Mouse (Mus musculus) skeletal muscle tissue, adult 2 months (tissue): ENCODE data around the gene Ttc24.
A peak's percentile ranks its signal among the peaks of the same experiment; 100 is the strongest.

Experiments used
- DNase-seq: peaks from one replicate; pipeline ENCODE4 v3.0.0-alpha.2; 2012; ENCODE audit warnings: low read depth, low spot score

Gene Ttc24

DNA sequence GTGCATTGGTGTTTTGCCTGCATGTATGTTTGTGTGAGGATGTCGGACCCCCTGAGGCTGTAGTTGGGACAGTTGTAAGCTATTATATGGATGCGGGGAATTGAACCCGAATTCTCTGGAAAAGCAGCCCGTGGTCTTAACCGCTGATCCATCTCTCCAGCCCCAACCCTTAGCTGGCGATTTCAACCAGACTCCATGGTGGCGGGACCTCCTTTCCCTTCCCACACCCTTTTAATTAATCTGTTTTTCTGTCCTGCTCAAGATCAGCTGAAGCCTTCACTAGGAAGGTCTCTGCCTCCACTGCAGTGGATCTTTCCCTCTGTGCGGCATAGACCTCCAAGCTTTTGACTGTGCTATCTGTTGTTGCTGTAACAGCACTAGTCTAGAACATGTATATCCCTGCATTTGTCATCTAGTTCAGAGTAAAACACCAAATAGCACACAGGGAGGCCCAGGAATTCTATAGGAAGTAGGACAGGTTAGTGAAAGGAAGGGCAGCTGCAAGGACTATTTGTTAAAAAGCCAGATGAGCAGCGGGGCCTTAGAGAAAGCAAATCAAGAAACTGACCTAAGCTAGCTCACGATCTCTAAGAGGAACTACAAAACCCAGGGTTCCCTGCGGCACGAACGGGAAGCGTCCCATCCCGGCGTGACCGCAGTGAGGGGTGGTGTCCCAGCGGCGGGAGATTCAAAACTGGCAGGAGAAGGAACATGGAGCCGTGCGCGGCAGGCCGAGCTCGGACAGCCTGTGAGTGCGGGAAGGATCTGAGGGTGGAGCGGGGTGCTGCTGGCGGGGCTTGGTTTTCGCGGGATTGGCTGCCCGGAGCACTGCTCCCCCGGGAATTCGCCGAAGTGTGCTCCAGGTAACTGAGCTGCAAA, 3.5 kb upstream of the Ttc24 start, which contains the start of gene Iqgap3:
Gene Iqgap3, plus strand, starts transcription at position 627 of the 879 bp plus-strand sequence.
- DNase-seq = peak; percentile 91

DNA sequence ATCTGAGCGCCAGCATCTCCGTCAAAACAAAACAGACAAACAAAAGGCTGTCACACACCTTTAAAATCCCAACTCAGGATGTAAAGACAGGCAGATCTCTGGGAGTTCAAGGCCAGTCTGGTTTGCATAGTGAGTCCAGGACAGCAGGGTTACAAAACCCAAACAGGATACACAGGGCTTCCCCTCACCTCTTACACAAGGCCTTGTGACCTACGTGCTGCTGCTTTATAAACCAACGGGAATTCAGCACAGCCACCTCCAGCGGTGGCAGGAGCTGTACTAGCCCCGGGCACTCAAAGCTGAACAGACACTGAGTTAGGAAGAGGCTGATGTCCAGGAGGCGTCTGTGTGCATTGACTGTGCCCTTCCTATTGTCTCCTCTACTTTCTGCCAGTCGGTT, 663 bp downstream of the Ttc24 start:
- no peak for DNase-seq

DNA sequence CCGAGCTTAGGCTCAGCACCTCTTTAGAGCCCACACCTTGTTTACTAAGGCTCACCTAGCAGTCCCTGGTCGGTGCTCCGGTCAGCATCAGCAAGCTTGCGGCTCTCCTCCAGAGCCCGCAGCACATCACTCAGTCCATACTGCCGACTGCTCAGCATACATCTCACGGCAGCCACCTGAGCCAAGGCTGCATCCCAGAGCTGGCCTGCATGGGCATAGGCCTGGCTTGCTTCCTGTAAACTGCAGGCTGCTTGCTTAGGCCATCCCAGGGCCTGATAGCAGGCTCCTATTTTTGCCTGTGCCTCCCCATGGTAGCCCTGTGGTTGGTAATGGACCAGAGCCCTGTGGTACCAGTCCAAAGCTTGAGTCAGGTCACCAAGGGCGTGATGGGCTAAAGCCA, 3.3 kb downstream of the Ttc24 start:
- no peak for DNase-seq

DNA sequence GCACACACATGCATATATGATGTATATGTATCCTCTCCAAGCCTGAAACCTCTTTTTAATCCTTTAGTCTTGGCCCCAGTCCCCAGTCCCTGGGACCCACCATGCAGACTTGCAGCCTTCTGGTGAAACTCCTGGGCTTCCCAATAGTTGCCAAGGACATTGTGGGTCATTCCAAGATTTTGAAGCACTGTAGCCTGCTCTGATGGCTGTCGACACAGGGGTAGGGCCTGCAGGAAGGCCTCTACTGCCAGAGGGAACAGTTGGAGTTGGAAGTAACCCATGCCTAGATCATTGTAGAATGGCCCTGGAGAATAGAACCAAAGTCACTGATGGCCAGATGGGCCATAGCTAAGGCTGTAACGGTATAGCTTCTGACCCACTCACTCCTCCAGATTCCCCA, 3.8 kb downstream of the Ttc24 start:
- no peak for DNase-seq

DNA sequence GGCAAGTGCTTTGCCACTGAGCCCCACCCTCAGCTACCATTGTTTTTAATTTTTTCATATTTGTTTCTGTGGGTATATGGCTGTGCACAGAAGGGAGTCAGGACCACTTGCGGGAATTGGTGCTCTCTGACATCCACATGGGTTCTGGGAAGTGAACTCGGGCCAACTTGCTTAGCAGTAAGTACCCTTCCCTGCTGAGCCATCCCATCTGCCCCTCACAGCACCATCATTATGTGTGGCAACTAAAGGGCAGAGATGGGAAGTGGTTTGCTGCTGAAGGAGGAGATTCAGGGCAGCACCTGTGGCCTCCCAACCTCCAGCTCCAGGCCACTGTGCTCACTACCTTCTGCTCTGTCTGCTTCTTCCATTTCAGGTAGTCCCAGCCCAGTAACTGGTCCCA, 4.5 kb downstream of the Ttc24 start:
- no peak for DNase-seq

DNA sequence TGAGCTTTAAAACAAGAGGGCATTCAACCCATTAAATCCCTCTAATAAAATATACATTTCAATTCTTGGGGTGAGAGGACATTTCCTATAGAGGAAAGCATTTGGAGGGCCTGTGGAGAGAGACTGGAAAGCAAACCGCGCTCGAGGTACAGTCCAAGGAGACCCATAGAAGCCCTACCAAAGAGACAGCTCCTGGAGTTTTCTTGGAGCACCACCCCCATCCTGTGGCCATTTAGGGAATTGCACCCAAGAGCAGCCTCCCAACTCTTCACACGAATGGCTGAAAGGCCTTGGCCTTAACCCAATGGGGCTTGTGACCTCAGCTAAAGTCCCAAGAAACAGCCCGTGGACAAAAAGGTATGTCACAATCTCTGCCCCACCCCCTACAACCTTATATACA, 6.3 kb downstream of the Ttc24 start:
- DNase-seq = peak; percentile 70

DNA sequence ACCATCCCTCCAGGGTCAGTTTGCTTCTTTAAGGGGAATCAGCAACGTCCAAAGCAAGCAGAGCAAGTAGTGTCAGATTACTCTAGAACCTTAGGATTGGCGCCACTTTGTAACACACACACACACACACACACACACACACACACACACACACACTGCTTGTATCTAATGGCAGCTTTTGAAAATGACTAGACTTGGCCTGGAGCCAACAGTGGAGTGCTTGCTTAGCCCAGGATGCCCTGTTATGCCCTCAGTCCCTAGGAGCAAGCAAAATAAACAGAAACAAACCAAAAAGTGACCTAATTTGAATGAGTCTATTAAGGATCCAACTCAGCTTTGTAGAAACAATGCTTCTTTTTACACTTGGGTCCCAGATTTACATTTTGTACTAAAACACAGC, 9.7 kb downstream of the Ttc24 start:
- DNase-seq = no peak

DNA sequence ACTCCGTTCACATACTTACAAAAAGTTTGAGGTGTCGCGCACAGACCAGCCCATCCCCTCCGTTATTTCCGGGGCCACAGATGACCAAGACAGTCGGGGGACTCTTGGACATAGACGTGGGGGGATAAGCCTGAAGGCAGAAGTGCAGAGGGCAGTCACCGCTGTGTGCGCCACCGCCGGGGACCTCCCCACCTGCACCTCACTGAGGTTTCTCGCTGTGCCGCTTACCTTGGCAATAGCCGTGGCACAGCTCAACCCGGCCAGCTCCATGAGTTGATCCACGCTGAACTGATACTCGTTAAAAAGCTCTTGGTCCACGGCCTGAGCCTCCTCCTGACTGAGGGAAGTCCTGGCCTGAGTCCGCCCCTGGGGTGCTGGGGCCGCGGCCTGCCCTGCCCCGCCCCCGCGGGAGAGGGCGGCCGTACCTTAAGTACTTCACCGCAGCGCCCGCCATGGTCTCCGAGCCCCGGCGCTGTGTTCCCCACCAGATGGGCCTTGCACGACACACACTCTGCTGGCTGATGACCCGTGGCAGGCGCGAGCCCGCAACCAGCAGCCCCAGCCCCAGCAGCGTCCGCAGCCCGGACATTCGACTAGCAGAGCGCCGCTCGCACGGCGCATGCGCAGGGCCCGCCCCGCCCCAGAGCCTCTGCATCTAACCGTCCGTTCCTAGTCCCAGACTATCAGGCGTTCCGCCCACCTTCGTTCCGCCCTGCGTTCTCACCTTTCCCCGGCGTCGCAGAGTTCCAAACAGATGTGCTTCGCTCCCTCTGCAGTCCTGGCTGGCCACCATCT, 20.0 kb downstream of the Ttc24 start, which contains the start of gene Naxe:
Gene Naxe, minus strand, starts transcription at position 594 of the 795 bp plus-strand sequence.
- peak; percentile 90 for DNase-seq

DNA sequence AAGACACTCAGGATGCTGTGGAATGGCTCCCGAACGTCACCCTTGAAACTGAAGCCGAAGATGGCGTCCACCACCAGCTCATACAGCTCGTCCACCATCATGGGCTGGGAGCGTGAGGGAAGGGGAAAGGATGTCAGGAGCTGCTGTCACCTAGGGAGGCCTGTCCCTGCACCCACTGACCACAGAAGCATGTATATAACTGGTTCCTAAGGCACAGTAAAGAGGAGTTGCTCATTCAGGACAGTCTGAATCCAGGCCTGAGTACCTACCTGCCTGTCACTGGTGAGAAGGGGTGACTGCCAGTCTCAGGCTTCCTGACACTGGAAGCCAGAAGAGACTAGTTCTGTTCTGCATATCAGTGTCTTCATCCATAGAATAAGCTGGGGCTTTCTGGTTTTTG, 21.1 kb downstream of the Ttc24 start:
- no peak for DNase-seq

DNA sequence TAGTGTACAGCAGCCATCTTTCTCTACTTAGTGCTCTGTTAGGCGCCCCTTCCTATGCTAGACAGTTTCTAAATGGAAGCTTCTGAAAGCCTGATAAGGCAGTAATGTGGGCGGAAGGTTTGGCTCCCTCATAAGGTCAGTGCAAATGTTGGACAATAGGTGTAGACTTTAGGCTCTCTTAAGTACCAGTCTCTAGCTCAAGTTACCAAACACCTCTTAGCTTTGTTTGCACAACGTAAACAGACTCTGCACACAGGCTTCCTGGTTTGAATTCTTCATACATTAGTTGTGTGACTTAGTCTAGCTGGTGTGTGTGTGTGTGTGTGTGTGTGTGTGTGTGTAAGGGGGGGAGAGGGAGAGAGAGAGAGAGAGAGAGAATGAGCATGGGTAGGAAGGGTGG, 28.6 kb downstream of the Ttc24 start:
- no peak for DNase-seq

DNA sequence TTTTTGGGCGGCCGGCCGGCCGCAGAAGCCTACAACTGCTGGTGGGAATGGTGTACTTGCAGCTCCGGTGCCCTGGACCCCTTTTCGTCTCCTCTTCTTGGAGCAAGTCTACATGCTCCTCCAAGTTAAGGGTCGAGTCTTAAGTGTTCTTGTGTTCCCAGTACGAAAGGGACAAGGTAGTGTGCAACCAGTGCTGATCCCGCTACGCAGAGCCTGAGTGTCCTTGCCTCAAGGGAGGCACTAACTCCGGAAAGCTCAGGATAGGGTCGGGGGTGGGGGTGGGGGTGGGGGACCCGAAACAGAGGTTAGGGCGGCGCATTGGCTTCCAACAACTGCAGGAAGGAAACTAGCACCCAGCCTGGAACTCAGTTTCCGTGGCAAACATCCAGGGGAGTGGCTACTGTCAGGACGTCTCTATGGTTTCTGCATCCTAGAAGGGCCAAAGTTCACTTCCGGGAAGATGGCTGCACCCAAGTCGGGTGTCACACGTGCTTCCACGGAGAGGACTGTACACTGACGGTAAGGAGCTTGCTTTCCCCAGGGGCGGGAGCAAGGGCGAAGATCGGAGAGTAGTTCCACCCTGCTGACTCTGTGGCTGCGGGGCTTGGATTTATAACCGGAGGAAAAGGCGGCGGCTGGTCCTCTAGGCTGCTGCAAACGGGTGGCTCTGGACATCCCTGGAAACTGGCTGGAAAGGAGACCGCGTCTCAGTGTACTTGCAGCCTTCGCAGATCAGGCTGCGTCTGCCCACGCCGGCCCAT, 35.3 kb downstream of the Ttc24 start, which contains the start of gene Gpatch4:
Gene Gpatch4, plus strand, starts transcription at position 448 of the 761 bp plus-strand sequence.
- peak; percentile 94 for DNase-seq

DNA sequence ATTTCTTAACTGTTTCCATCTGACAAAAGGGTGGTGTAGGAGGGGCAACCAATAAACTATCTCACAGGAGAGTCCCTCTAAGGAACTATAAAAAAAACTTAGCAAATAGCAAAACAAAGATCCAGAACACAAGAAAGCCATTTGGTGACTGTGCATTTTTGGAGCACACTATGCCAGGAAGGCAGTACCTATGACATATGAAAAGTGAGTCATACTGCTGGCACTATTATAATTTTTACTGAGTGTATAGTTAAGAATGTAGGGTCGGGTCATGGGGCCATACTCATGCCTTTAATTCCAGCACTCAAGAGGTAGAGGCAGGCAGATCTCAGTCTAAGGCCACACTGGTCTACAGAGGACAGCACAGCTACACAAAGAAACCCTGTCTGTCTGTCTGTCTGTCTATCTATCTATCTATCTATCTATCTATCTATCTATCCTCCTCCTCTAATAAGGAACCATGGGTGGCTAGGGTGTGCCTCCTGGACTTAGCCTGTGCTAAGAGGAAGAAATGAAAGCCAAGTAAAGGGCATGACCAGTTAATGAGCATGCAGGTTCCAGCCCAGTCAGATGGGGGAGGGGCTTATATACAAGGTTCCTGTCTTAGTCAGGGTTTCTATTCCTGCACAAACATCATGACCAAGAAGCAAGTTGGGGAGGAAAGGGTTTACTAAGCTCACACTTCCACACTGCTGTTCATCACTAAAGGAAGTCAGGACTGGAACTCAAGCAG, 42.4 kb downstream of the Ttc24 start:
- DNase-seq = no peak

DNA sequence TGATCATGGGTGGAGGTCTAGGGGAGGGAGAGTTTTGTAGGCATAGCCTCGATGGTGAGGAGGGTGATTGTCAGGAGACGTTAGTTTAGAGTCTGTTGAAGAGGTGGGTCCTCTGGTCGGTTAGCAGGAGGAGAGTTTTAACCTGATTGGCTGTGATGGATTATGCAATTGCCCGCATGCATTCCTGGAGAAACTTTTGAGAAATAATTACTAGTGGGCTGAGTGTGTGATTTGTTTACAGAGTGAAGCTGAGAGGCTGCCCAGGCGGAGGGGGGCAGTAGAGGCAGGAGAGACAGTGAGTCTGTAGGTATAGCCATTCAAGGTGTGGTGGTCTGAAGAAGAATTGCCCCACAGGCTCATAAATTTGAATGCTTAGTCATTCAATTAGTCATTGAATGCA, 44.6 kb downstream of the Ttc24 start:
- DNase-seq = no peak

DNA sequence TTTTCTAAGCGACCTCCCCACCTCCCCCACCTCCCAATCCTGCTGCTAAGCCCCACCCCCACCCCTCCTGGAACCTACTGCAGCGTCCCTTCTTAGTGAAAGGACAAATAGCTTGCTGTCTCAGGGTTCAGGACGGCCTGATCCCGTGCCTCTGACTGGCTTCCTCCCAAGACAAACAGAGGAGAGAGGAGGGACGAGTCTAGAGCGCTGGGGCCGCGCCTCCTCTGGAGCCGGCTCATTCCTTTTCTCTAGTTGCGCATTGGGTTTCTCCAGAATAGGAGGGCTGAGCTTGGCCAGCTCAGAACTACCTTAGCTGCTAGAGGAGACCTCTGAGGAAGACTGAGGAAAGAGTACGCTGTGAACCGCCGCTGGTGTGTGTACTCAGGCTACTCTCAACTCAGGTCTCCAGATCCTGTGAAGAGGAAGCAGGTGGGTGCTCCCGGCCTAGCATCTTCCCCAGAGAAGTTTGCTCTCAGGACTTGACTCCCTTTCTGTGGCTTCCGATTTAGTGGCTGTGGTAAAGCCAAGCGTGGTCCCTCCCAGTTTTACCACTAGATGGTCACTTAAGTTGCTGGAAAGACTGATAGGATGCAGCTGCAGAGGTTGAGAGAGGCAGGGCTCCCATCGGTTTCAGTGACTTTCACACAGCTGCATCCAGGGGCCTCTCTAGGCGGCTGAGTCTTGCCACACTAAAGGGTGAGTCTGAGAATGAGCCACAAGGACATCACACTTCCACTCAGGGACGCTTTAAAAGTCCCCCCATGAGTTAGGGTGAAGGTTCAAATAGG, 47.3 kb downstream of the Ttc24 start:
- no peak for DNase-seq

DNA sequence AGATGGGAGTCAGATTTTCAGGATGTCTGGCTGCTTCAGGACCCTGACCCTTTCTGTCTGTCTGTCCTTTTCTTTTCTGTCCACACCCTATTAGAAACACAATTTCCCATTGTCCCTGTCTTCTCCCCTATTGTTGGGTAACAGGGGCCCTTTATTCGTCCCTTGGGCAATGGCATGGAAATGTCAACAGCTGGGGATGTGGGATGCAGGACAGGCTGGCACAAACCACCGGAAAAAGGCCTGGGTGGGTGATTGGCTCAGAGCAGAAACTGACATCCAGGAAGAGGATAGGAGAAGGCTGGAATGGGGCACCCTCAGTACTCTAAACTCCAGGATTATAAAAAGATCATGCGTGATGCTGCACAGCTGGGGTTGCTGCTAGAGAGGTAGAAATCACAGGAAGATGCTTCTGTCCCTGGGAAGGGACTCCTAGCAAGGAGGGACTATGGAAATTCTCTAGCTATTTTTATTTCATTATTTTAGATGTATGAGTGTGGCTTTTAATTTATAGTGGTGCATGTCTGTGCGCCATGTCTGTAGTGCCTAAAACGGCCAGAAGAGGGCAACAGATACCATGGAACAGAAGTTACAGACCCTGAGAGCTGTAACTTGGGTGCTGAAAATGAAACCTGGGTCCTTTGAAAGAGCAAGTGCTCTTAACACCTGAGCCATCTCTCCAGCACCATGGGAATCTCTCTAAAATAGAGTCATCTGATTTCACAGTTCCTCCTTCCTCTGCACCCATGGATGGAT, 50.5 kb downstream of the Ttc24 start, which contains the start of gene Hapln2:
Gene Hapln2, minus strand, starts transcription at position 150 of the 753 bp plus-strand sequence.
- DNase-seq = no peak

DNA sequence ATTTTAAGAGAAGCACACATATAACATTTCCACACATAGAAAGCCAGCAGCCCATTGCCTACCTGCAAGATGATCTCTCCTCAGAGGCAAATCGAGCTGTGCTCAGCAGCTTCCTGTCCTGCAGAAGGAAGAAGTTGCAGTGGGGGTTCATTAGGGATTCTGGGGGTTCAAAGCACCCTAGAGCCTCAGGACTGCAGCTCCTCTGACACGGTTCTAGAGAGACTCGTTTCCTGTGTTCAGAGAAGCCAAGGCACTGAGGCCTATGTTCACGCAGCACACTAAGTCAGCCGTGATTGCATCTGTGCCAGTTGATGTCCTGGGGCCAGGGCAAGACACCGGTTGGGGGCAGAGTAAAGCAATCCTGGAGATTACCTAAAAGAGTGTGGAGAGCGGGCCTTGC, 51.3 kb downstream of the Ttc24 start:
- DNase-seq = no peak

DNA sequence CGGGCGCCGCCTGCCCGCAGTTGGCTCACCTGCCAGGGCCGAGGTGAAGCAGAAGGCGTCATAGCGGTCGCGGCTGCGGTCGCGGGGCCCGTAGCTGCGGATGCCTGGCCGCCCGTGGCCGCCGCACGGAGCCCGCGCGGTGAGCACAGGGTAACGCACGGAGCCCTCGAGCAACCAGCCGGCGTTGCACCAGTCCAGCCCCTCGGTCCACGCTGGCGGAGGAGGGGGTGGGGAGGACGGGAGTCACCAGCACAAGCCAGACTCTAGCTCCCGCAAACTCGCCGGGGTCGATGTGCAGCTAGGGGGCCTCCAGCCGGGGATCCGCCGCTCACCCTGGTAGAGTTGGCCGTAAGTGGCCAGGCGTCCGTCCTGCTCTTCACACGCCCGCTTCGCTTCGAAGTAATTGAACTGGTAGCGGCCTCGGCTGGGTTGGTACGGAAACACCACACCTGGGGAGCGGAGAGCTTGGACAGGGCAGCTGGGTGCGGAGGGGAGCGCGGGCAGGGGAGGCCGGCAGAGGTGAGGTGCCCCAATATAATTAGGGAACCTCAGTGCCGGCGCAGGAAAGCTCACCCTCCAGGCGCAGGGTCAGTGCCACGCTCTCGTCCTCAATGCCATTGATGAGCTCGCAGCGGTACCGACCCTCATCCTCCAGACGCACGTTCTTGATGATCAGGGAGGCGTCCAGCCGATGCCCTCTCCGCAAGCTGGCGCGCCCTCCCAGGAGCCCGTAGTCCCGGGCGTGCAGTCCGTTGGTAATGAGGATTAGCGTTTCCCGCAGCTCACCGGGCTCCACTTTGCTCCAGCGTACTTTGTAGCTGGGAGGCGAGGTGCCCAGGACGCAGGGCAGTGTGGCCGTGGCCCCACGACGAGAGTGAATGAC, 54.7 kb downstream of the Ttc24 start:
- no peak for DNase-seq
